8 mouse cellular contexts compared by ENCODE assay signal in genomic region chr5:24684578-24685365, GRCm38 (mm10). TPM values are rescaled to one million over a fixed set of nuclear protein-coding genes. Genes with fewer than 3 reads are reported as not detected.
DNase-seq lines count a peak whose midpoint lies in the region; ATAC-seq and TF ChIP-seq lines count a peak whose summit lies in the region.

No protein-coding gene starts in this region.

- H3K4me1 ChIP-seq in CH12.LX (ENCODE audit: control insufficient read depth in 1 of 2, insufficient read depth in 2 of 2), result peaks cover 8 to 12% of the 10 kb centered on the region in 2 experiments
- peaks cover 18% of the 10 kb centered on the region for H3K4me1 ChIP-seq in embryonic facial prominence, embryonic 15.5 days
- peaks cover 6 to 14% of the 10 kb centered on the region in 2 experiments for H3K4me1 ChIP-seq in heart, embryonic 14.5 days (ENCODE audit: control insufficient read depth in 2 of 2, insufficient read depth in 2 of 2, low read length in 2 of 2)
- peaks cover 26% of the 10 kb centered on the region for H3K4me1 ChIP-seq in liver, embryonic 15.5 days (replicated peaks)
- H3K4me1 ChIP-seq in neural tube, embryonic 11.5 days (ENCODE audit: control insufficient read depth, insufficient read depth, low read length), result 0 out of 2 replicates have a peak, but pooled peaks cover 3% of the 10 kb centered on the region
- H3K4me1 ChIP-seq in thymus, adult 2 months (replicated peaks; ENCODE audit: control insufficient read depth, insufficient read depth, low read length), result peaks cover 6% of the 10 kb centered on the region

- H3K27me3 ChIP-seq in CH12.LX (replicated peaks), result no peaks in the 10 kb centered on the region
- H3K27me3 ChIP-seq in embryonic facial prominence, embryonic 15.5 days, result no peaks in the 10 kb centered on the region
- H3K27me3 ChIP-seq in heart, embryonic 14.5 days (ENCODE audit: control insufficient read depth, insufficient read depth, low read length), result no peaks in the 10 kb centered on the region
- 0 out of 2 replicates have a peak, but pooled peaks cover 3% of the 10 kb centered on the region for H3K27me3 ChIP-seq in liver, embryonic 15.5 days
- no peaks in the 10 kb centered on the region for H3K27me3 ChIP-seq in neural tube, embryonic 11.5 days (ENCODE audit: control insufficient read depth, insufficient read depth, low read length)
- no peaks in the 10 kb centered on the region for H3K27me3 ChIP-seq in thymus, adult 2 months (ENCODE audit: control insufficient read depth, insufficient read depth, low read length)

- TF ChIP-seq CTCF in CH12.LX (conservative IDR thresholded peaks at IDR 0.05 in 1 of 2, IDR thresholded peaks at IDR 0.05 in 1 of 2; ENCODE audit: low read depth in 2 of 2, low read length in 2 of 2), result no peak
- no peak for TF ChIP-seq CTCF in thymus, adult 2 months (IDR thresholded peaks at IDR 0.05; ENCODE audit: borderline replicate concordance, control insufficient read depth, extremely low read depth, insufficient read depth, low read length, poor library complexity)

- no peak for TF ChIP-seq POLR2A in CH12.LX (IDR thresholded peaks at IDR 0.05; ENCODE audit: low read depth, low read length)
- TF ChIP-seq POLR2A in thymus, adult 2 months (IDR thresholded peaks at IDR 0.05; ENCODE audit: control insufficient read depth, extremely low read depth, insufficient read depth, low read length, poor library complexity), result no peak

- peak; percentile 27 for ATAC-seq in embryonic facial prominence, embryonic 15.5 days (ENCODE audit: insufficient number of reproducible peaks, low FRiP score, low TSS enrichment, low read depth)
- peak; percentile 1; the same call in 1 of the 2 replicates for ATAC-seq in heart, embryonic 14.5 days (ENCODE audit: insufficient number of reproducible peaks, insufficient read depth, low FRiP score, low read depth)
- peak; percentile 4; the same call in 1 of the 2 replicates for ATAC-seq in liver, embryonic 15.5 days (ENCODE audit: insufficient read depth)
- peak; percentile 46 for ATAC-seq in neural tube, embryonic 11.5 days (ENCODE audit: insufficient read depth, low FRiP score, low TSS enrichment)

- no peak; the same call in 1 of the 2 replicates for TF ChIP-seq RAD21 in CH12.LX (IDR thresholded peaks at IDR 0.05; ENCODE audit: low read depth, low read length)

- 18% methylated on average over 16 of the region's 16 CpGs for WGBS in embryonic facial prominence, embryonic 15.5 days
- 23% methylated on average over 16 of the region's 16 CpGs for WGBS in heart, embryonic 14.5 days
- WGBS in liver, embryonic 15.5 days (ENCODE audit: insufficient replicate concordance), result 23% methylated on average over 16 of the region's 16 CpGs
- WGBS in neural tube, embryonic 11.5 days, result 30% methylated on average over 16 of the region's 16 CpGs
- WGBS in thymus, adult 2 months, result 27% methylated on average over 16 of the region's 16 CpGs

- dilution Hi-C loops in CH12.LX (cut with MboI; ENCODE audit: extremely low pct_ligation_motif_present, extremely low pct_unique_long_range_greater_than_20kb, low sequenced_read_pairs), result no loop called here

- TF ChIP-seq EP300 in CH12.LX (IDR thresholded peaks at IDR 0.05; ENCODE audit: low read length), result no peak

- peaks cover 8 to 16% of the 10 kb centered on the region in 2 experiments for H3K36me3 ChIP-seq in CH12.LX (replicated peaks in 1 of 2; ENCODE audit: control insufficient read depth in 1 of 2, insufficient read depth in 1 of 2, low read length in 1 of 2)
- peaks cover 6% of the 10 kb centered on the region for H3K36me3 ChIP-seq in embryonic facial prominence, embryonic 15.5 days
- peaks cover 8% of the 10 kb centered on the region for H3K36me3 ChIP-seq in heart, embryonic 14.5 days (ENCODE audit: control insufficient read depth, insufficient read depth, low read length)
- peaks cover 10% of the 10 kb centered on the region for H3K36me3 ChIP-seq in liver, embryonic 15.5 days (replicated peaks)
- no peaks in the 10 kb centered on the region for H3K36me3 ChIP-seq in neural tube, embryonic 11.5 days (ENCODE audit: control insufficient read depth, insufficient read depth, low read length)
- peaks cover 5% of the 10 kb centered on the region for H3K36me3 ChIP-seq in thymus, adult 2 months (ENCODE audit: control insufficient read depth, insufficient read depth, low read length)

- DNase-seq in CH12.LX (ENCODE audit: extremely low read depth), result peak; percentile 58
- DNase-seq in adrenal gland, postnatal 10 days, result peak; percentile 53
- peak; percentile 81 for DNase-seq in layer of hippocampus, adult 11-12 months (ENCODE audit: low spot score)
- DNase-seq in neural tube, embryonic 11.5 days (ENCODE audit: low spot score), result peak; percentile 37
- DNase-seq in thymus, adult 2 months, result peak; percentile 16

- H3K4me3 ChIP-seq in CH12.LX (replicated peaks in 1 of 3; ENCODE audit: low read depth in 2 of 3, low read length in 2 of 3, poor library complexity in 1 of 3), result peak overlapping the region; percentile 54 to 80 (median 62)
- peak overlapping the region; percentile 98 for H3K4me3 ChIP-seq in embryonic facial prominence, embryonic 15.5 days (replicated peaks)
- peak overlapping the region; percentile 41 to 47 for H3K4me3 ChIP-seq in heart, embryonic 14.5 days (ENCODE audit: control insufficient read depth in 1 of 2, insufficient read depth in 1 of 2, low read depth in 1 of 2, low read length in 2 of 2)
- H3K4me3 ChIP-seq in liver, embryonic 15.5 days (replicated peaks), result peak overlapping the region; percentile 88
- H3K4me3 ChIP-seq in neural tube, embryonic 11.5 days (ENCODE audit: low read depth, low read length), result peak overlapping the region; percentile 71
- H3K4me3 ChIP-seq in thymus, adult 2 months (ENCODE audit: control insufficient read depth, insufficient read depth, low read length), result peak overlapping the region; percentile 71

- peak overlapping the region; percentile 42 for H3K4me2 ChIP-seq in CH12.LX (ENCODE audit: insufficient read depth, low read depth, poor library complexity, severe bottlenecking)
- H3K4me2 ChIP-seq in embryonic facial prominence, embryonic 15.5 days (replicated peaks), result peak overlapping the region; percentile 70
- H3K4me2 ChIP-seq in heart, embryonic 14.5 days (ENCODE audit: low read length), result peak overlapping the region; percentile 76
- H3K4me2 ChIP-seq in liver, embryonic 15.5 days, result peak overlapping the region; percentile 87
- peak overlapping the region; percentile 60 for H3K4me2 ChIP-seq in neural tube, embryonic 11.5 days (ENCODE audit: low read depth)

- in situ Hi-C loops in CH12.LX (cut with MboI; ENCODE audit: low pct_ligation_motif_present, low pct_unique_long_range_greater_than_20kb, low sequenced_read_pairs), result no loop called here

- no peaks in the 10 kb centered on the region for H3K9me3 ChIP-seq in CH12.LX (replicated peaks; ENCODE audit: low read length)
- H3K9me3 ChIP-seq in embryonic facial prominence, embryonic 15.5 days (replicated peaks), result no peaks in the 10 kb centered on the region
- no peaks in the 10 kb centered on the region for H3K9me3 ChIP-seq in heart, embryonic 14.5 days (ENCODE audit: control insufficient read depth, low read length)
- no peaks in the 10 kb centered on the region for H3K9me3 ChIP-seq in liver, embryonic 15.5 days (replicated peaks)
- H3K9me3 ChIP-seq in neural tube, embryonic 11.5 days (ENCODE audit: control insufficient read depth, low read length), result no peaks in the 10 kb centered on the region

- peaks cover 30% of the 10 kb centered on the region for H3K79me2 ChIP-seq in CH12.LX (replicated peaks; ENCODE audit: control insufficient read depth, extremely low read depth, insufficient read depth, poor library complexity, severe bottlenecking)

- peak overlapping the region; percentile 96 for H3K27ac ChIP-seq in CH12.LX (ENCODE audit: insufficient read depth, low read depth)
- peak overlapping the region; percentile 99 for H3K27ac ChIP-seq in embryonic facial prominence, embryonic 15.5 days (replicated peaks)
- peak overlapping the region; percentile 98 to 100 for H3K27ac ChIP-seq in heart, embryonic 14.5 days (replicated peaks in 1 of 2; ENCODE audit: control insufficient read depth in 1 of 2, insufficient read depth in 1 of 2, low read depth in 2 of 2, low read length in 2 of 2)
- H3K27ac ChIP-seq in liver, embryonic 15.5 days (replicated peaks), result peak overlapping the region; percentile 96
- H3K27ac ChIP-seq in neural tube, embryonic 11.5 days (ENCODE audit: low read depth, low read length), result peak overlapping the region; percentile 92
- peak overlapping the region; percentile 88 for H3K27ac ChIP-seq in thymus, adult 2 months (ENCODE audit: control insufficient read depth, insufficient read depth, low read length)

- peak overlapping the region; percentile 81 for H3K9ac ChIP-seq in CH12.LX (ENCODE audit: insufficient read depth, low read depth)
- H3K9ac ChIP-seq in embryonic facial prominence, embryonic 15.5 days, result peak overlapping the region; percentile 50
- H3K9ac ChIP-seq in heart, embryonic 14.5 days (ENCODE audit: low read length), result peak overlapping the region; percentile 80
- H3K9ac ChIP-seq in liver, embryonic 15.5 days, result peak overlapping the region; percentile 50
- peak overlapping the region; percentile 62 for H3K9ac ChIP-seq in neural tube, embryonic 11.5 days (ENCODE audit: low read length)

TF ChIP-seq in CH12.LX, 34 proteins besides CTCF, POLR2A, EP300 and RAD21 (continues in another document):
- no peak for TF ChIP-seq SMC3 (IDR thresholded peaks at IDR 0.05; ENCODE audit: low read depth, low read length)

RNA-seq across cellular contexts. Expression of gene Nub1, which starts 0.6 kb away (rescaled TPM):
- 48.5 and 58.1 TPM in 2 replicates for total RNA-seq in CH12.LX (2012; rRNA removed)
- total RNA-seq in CH12.LX (2014; rRNA removed), result 66.5 and 69.3 TPM in 2 replicates
- 83.2 and 86.2 TPM in 2 replicates for polyA plus RNA-seq in CH12.LX (2012; ENCODE audit: insufficient read length, low read depth)
- 10 to 100 TPM; 43.3 to 43.9 TPM for total RNA-seq in adrenal gland, postnatal 10 days (2021)
- 31.5 and 34.4 TPM in 2 replicates for polyA plus RNA-seq in embryonic facial prominence, embryonic 15.5 days (2015; fragmentation: Nextera tagmentation; extraction: Ambion mirVana)
- polyA plus RNA-seq in heart, embryonic 14.5 days (2014; fragmentation: Nextera tagmentation; extraction: Ambion mirVana), result 27.5 and 28.0 TPM in 2 replicates
- 12.4 and 12.5 TPM in 2 replicates for polyA plus RNA-seq in liver, embryonic 15.5 days (2015; fragmentation: Nextera tagmentation; extraction: Ambion mirVana)
- polyA plus RNA-seq in neural tube, embryonic 11.5 days (2014; fragmentation: Nextera tagmentation; extraction: Ambion mirVana), result 40.5 and 41.8 TPM in 2 replicates
- 70.5 and 75.4 TPM in 2 replicates for polyA plus RNA-seq in thymus, adult 2 months (2012; rRNA removed)

RNA-seq across cellular contexts. Expression of gene Wdr86, which starts 45.8 kb away (rescaled TPM):
- 0.08 TPM in 2 replicates for total RNA-seq in CH12.LX (2012; rRNA removed)
- total RNA-seq in CH12.LX (2014; rRNA removed), result not detected in 2 replicates
- polyA plus RNA-seq in CH12.LX (2012; ENCODE audit: insufficient read length, low read depth), result 0.05 and 0.16 TPM in 2 replicates
- 1 to 10 TPM; 3.9 to 4.5 TPM for total RNA-seq in adrenal gland, postnatal 10 days (2021)
- 31.3 and 35.9 TPM in 2 replicates for polyA plus RNA-seq in embryonic facial prominence, embryonic 15.5 days (2015; fragmentation: Nextera tagmentation; extraction: Ambion mirVana)
- 7.7 and 9.6 TPM in 2 replicates for polyA plus RNA-seq in heart, embryonic 14.5 days (2014; fragmentation: Nextera tagmentation; extraction: Ambion mirVana)
- polyA plus RNA-seq in liver, embryonic 15.5 days (2015; fragmentation: Nextera tagmentation; extraction: Ambion mirVana), result 1.1 and 1.5 TPM in 2 replicates
- polyA plus RNA-seq in neural tube, embryonic 11.5 days (2014; fragmentation: Nextera tagmentation; extraction: Ambion mirVana), result 14.2 and 16.9 TPM in 2 replicates
- 5.7 and 6.8 TPM in 2 replicates for polyA plus RNA-seq in thymus, adult 2 months (2012; rRNA removed)

Comparison
In these comparisons a context has a peak if more than half of its experiments do, and no peak if none do; other contexts are left out.
1. Peak in every context shown above with its lines: DNase-seq, ATAC-seq, H3K4me3 ChIP-seq and H3K27ac ChIP-seq.
2. DNase-seq: peak in every context shown above with its lines; median percentile 81 in layer of hippocampus, adult 11-12 months; 58 in CH12.LX; 53 in adrenal gland, postnatal 10 days; 37 in neural tube, embryonic 11.5 days; 16 in thymus, adult 2 months.
3. H3K4me3 ChIP-seq: peak in every context shown above with its lines; median percentile 98 in embryonic facial prominence, embryonic 15.5 days; 88 in liver, embryonic 15.5 days; 71 in neural tube, embryonic 11.5 days; 71 in thymus, adult 2 months; 62 in CH12.LX; 44 in heart, embryonic 14.5 days.